Mouse (Mus musculus): Measurements from ENCODE around the gene Gna14. TPM values are rescaled to one million over a fixed set of nuclear protein-coding genes. Genes with fewer than 3 reads are reported as not detected.

The Gna14 gene
- total RNA-seq, 2 experiments from 2014 or later = 1.4 TPM; not detected in 1

- ATAC-seq (replicated peaks; ENCODE audit: poor library complexity, severe bottlenecking) = peak; percentile 81
Measured at GRCm38 (mm10) chr19:16448796-16449195, 13.2 kb downstream of the Gna14 start.

- no peak for ATAC-seq (replicated peaks; ENCODE audit: poor library complexity, severe bottlenecking)
Measured at GRCm38 (mm10) chr19:16450824-16451223, 15.3 kb downstream of the Gna14 start.

GRCm38 (mm10) chr19:16456181-16456580 is 20.6 kb downstream of the Gna14 start:
- ATAC-seq (replicated peaks; ENCODE audit: poor library complexity, severe bottlenecking) = peak; percentile 97

GRCm38 (mm10) chr19:16457127-16457526 is 21.6 kb downstream of the Gna14 start:
- peak; percentile 79 for ATAC-seq (replicated peaks; ENCODE audit: poor library complexity, severe bottlenecking)

GRCm38 (mm10) chr19:16459317-16459716 is 23.8 kb downstream of the Gna14 start:
- ATAC-seq (replicated peaks; ENCODE audit: poor library complexity, severe bottlenecking) = no peak

GRCm38 (mm10) chr19:16460292-16460691 is 24.7 kb downstream of the Gna14 start:
- ATAC-seq (replicated peaks; ENCODE audit: poor library complexity, severe bottlenecking) = no peak

GRCm38 (mm10) chr19:16460831-16461230 is 25.3 kb downstream of the Gna14 start:
- ATAC-seq (replicated peaks; ENCODE audit: poor library complexity, severe bottlenecking) = no peak

GRCm38 (mm10) chr19:16462461-16462860 is 26.9 kb downstream of the Gna14 start:
- no peak for ATAC-seq (replicated peaks; ENCODE audit: poor library complexity, severe bottlenecking)

GRCm38 (mm10) chr19:16464730-16465129 is 29.2 kb downstream of the Gna14 start:
- ATAC-seq (replicated peaks; ENCODE audit: poor library complexity, severe bottlenecking) = no peak

GRCm38 (mm10) chr19:16468756-16469374 is 33.3 kb downstream of the Gna14 start:
- no peak for ATAC-seq (replicated peaks; ENCODE audit: poor library complexity, severe bottlenecking)

GRCm38 (mm10) chr19:16472655-16473054 is 37.1 kb downstream of the Gna14 start:
- ATAC-seq (replicated peaks; ENCODE audit: poor library complexity, severe bottlenecking) = no peak

GRCm38 (mm10) chr19:16477314-16477946 is 41.9 kb downstream of the Gna14 start:
- no peak for ATAC-seq (replicated peaks; ENCODE audit: poor library complexity, severe bottlenecking)

- ATAC-seq (replicated peaks; ENCODE audit: poor library complexity, severe bottlenecking) = peak; percentile 92
Measured at GRCm38 (mm10) chr19:16478186-16478607, 42.6 kb downstream of the Gna14 start.

GRCm38 (mm10) chr19:16482047-16482446 is 46.5 kb downstream of the Gna14 start:
- no peak for ATAC-seq (replicated peaks; ENCODE audit: poor library complexity, severe bottlenecking)

- ATAC-seq (replicated peaks; ENCODE audit: poor library complexity, severe bottlenecking) = no peak
Measured at GRCm38 (mm10) chr19:16484237-16484636, 48.7 kb downstream of the Gna14 start.

- ATAC-seq (replicated peaks; ENCODE audit: poor library complexity, severe bottlenecking) = no peak
Measured at GRCm38 (mm10) chr19:16484671-16485070, 49.1 kb downstream of the Gna14 start.

- ATAC-seq (replicated peaks; ENCODE audit: poor library complexity, severe bottlenecking) = no peak
Measured at GRCm38 (mm10) chr19:16490756-16491155, 55.2 kb downstream of the Gna14 start.

GRCm38 (mm10) chr19:16491497-16491896 is 55.9 kb downstream of the Gna14 start:
- ATAC-seq (replicated peaks; ENCODE audit: poor library complexity, severe bottlenecking) = no peak

- no peak for ATAC-seq (replicated peaks; ENCODE audit: poor library complexity, severe bottlenecking)
Measured at GRCm38 (mm10) chr19:16492453-16492852, 56.9 kb downstream of the Gna14 start.

- ATAC-seq (replicated peaks; ENCODE audit: poor library complexity, severe bottlenecking) = no peak
Measured at GRCm38 (mm10) chr19:16494816-16495516, 59.4 kb downstream of the Gna14 start.

GRCm38 (mm10) chr19:16496016-16496415 is 60.5 kb downstream of the Gna14 start:
- no peak for ATAC-seq (replicated peaks; ENCODE audit: poor library complexity, severe bottlenecking)

Measured in granulocyte monocyte progenitor cell, adult 5-6 weeks (primary cell).